Mouse (Mus musculus) lung, adult 2 months (tissue): ENCODE results near the gene Parvb.

Source experiments
- CTCF ChIP-seq: fragments of 200-500 bp; IDR thresholded peaks from 2 replicates; pipeline ENCODE4 v1.5.1; 2011; ENCODE audit warnings: mild to moderate bottlenecking, low read length, control low read depth; ENCODE audit not compliant: insufficient read depth
- POLR2A ChIP-seq: fragments of 200-500 bp; IDR thresholded peaks from 2 replicates; pipeline ENCODE4 v1.6.1; 2011; ENCODE audit warnings: low read depth, mild to moderate bottlenecking, control low read depth, low read length, borderline replicate concordance; ENCODE audit errors: extremely low read depth

GRCm38 (mm10) chr15:84183967-84184366, 47.9 kb upstream of the Parvb start:
- no peak for TF ChIP-seq CTCF
- TF ChIP-seq POLR2A: no peak
